Mouse (Mus musculus) embryonic fibroblast, embryonic 13.5 days (primary cell): ENCODE measurements around the gene Gm28048.

Source experiments
- CTCF ChIP-seq: IDR thresholded peaks from 2 replicates; pipeline ENCODE4 v1.5.1; 2011; ENCODE audit warnings: mild to moderate bottlenecking, control low read depth, low read length, moderate library complexity, borderline replicate concordance; ENCODE audit not compliant: insufficient read depth
- POLR2A ChIP-seq: IDR thresholded peaks from 2 replicates; pipeline ENCODE4 v1.6.1; 2011; ENCODE audit warnings: low read depth, mild to moderate bottlenecking, control low read depth, low read length, moderate library complexity

GRCm38 (mm10) chr11:23007166-23007480 lies 25.2 kb upstream of the Gm28048 start:
- TF ChIP-seq POLR2A (no peak), CTCF (no peak)
